Mouse (Mus musculus): ENCODE measurements around the gene Svs5. TPM values are rescaled to one million over a fixed set of nuclear protein-coding genes. Genes with fewer than 3 reads are reported as not detected.
"Not testable (repeated sequence)": the region's sequence is repeated elsewhere in the genome, so short reads cannot be mapped to it uniquely, and the experiment has no call there.

The Svs5 gene
- not detected in 2 replicates for total RNA-seq (2015; ENCODE audit: low replicate concordance)
- total RNA-seq (2017; ENCODE audit: low replicate concordance): not detected in 2 replicates

- ATAC-seq (replicated peaks; ENCODE audit: low FRiP score, poor library complexity, severe bottlenecking): not testable (repeated sequence)
Observed at GRCm38 (mm10) chr2:164332440-164332839, at the start of gene Svs5. Svs5 (plus strand) TSS chr2:164332740.

DNA sequence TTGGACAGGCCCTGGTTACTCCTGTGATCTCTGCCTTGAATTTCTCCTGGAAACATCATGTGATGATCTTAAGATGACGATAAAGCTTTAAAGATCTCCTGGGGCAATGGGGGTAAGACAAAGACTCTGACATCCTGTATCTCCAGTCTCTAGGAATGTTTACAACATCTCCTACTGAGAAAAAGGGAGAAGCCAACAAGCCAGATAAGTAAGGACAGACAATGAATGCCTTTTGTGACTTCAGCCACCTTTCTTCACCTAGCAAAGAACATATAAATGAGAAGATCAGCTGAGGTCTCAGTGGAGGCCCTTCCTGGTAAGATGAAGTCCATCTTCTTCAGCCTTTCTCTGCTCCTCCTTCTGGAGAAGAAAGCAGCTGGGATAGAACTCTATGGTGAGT lies 43.6 kb upstream of the Svs5 start, which contains the start of gene Svs3a:
TSS of gene Svs3a (plus strand) at position 301 of the 400 bp plus-strand sequence.
- ATAC-seq (replicated peaks; ENCODE audit: low FRiP score, poor library complexity, severe bottlenecking): not testable (repeated sequence)

DNA sequence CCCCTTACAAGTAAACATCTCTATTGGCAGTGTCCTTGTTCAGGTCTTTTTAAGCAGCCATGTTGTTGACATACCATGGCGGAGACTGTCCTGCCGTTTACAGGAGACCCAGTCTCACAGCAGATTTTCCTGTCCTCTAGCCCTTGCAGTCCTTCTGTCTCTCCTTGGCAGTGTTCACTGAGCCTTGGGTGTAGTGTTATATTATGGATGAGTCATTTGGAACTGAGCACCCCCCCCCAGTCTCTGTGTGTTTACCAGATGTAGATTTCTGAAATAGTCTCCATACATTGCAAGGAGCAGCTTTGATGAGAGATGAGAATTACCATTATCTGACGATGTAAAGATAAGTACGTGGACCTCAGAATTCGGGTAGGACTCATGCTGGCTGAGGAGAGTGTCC lies 19.9 kb upstream of the Svs5 start:
- ATAC-seq (replicated peaks; ENCODE audit: low FRiP score, poor library complexity, severe bottlenecking): no peak

DNA sequence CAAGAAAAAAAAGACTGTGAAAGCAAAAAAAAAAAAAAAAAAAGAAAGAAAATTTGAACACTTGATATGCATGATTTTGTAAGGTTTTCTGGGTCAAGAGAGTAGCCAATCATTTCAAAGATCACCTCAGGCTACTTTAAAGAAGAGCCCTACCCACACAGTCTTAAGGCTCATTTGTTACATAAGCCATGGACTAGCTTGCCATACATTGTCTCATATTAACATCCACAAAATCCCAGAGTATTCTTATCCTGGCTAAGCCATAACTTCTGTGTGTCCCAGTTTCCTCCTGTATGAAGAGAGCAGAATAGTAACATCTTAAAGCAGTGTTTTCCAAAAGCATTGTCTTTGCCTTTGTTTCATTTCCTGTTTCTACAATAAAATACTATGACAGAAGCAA lies 17.1 kb upstream of the Svs5 start:
- not testable (repeated sequence) for ATAC-seq (replicated peaks; ENCODE audit: low FRiP score, poor library complexity, severe bottlenecking)

GRCm38 (mm10) chr2:164316451-164316850 lies 16.1 kb upstream of the Svs5 start, which contains the start of gene Svs6:
Svs6 (plus strand) TSS chr2:164316751.
- not testable (repeated sequence) for ATAC-seq (replicated peaks; ENCODE audit: low FRiP score, poor library complexity, severe bottlenecking)

- ATAC-seq (replicated peaks; ENCODE audit: low FRiP score, poor library complexity, severe bottlenecking): no peak
Observed at GRCm38 (mm10) chr2:164320983-164321382, 11.6 kb upstream of the Svs5 start.

DNA sequence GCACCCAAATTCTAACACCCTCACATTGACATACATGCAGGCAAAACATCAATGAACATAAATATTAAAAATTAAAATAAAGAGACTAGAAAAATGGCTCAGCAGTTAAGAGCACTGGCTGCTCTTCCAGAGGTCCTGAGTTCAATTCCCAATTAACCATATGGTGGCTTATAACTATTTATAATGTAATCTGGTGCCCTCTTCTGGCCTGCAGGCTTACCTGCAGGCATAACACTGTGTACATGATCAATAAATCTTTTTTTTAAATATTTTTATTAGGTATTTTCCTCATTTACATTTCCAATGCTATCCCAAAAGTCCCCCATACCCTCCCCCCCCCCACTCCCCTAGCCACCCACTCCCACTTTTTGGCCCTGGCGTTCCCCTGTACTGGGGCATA lies 11.2 kb downstream of the Svs5 start:
- not testable (repeated sequence) for ATAC-seq (replicated peaks; ENCODE audit: low FRiP score, poor library complexity, severe bottlenecking)

DNA sequence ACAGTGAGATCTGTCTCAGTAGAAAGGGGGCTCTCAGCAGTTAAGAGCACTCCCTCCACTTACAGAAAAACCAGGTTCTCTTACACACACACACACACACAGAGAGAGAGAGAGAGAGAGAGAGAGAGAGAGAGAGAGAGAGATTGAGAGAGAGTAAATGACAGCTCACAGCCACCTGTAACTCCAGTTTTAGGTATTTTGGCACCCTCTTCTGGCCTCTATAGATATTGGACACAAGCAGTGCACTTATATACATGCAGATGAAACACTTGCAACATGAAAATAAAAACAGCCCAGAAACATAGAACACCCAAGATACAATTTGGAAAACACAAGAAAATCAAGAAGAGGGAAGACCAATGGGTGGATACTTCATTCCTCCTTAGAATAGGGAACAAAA lies 15.2 kb downstream of the Svs5 start:
- not testable (repeated sequence) for ATAC-seq (replicated peaks; ENCODE audit: low FRiP score, poor library complexity, severe bottlenecking)

GRCm38 (mm10) chr2:164348980-164349379 lies 16.4 kb downstream of the Svs5 start:
- ATAC-seq (replicated peaks; ENCODE audit: low FRiP score, poor library complexity, severe bottlenecking): no peak

- ATAC-seq (replicated peaks; ENCODE audit: low FRiP score, poor library complexity, severe bottlenecking): no peak
Observed at GRCm38 (mm10) chr2:164352697-164353096, 20.2 kb downstream of the Svs5 start.

GRCm38 (mm10) chr2:164353356-164353755 lies 20.8 kb downstream of the Svs5 start:
- ATAC-seq (replicated peaks; ENCODE audit: low FRiP score, poor library complexity, severe bottlenecking): no peak

GRCm38 (mm10) chr2:164356177-164356967 lies 23.8 kb downstream of the Svs5 start:
- no peak for ATAC-seq (replicated peaks; ENCODE audit: low FRiP score, poor library complexity, severe bottlenecking)

GRCm38 (mm10) chr2:164358373-164358772 lies 25.8 kb downstream of the Svs5 start:
- ATAC-seq (replicated peaks; ENCODE audit: low FRiP score, poor library complexity, severe bottlenecking): no peak

DNA sequence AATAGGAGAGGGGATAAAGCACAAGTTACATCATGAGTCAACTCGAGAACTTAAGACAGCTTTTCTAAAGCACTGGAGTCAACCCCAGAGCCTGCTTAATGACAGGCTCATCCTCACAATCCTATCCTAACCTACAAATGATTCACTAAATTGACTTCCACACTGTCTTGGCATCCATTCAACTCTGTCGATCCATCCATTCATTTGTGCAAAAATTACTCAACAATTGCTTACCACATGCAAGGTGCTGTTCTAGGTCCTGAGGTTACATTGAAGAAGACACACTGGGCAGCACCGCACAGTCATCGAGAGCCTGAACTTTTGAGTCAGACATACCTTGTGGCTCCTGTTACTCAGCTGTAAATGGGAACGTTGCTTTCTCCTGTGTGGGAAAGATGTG lies 26.5 kb downstream of the Svs5 start:
- ATAC-seq (replicated peaks; ENCODE audit: low FRiP score, poor library complexity, severe bottlenecking): no peak

DNA sequence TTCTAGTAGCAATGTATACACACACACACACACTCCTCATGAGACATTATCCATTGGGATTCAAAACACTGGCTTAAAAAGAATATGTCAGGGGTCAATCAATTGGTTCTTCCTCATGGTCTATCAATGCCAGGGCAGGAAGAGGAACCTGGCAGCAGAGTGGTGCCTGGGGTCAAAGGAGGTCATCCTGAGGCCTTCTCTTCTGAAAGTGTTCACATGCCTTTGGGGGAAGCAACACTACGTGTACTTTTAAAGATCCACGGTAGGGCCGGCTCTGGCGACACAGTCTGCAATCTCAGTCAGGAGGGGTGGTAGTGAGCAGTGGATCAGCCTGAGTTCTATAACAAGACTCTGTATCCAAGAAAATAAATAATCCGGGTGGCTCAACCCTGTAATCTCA lies 27.1 kb downstream of the Svs5 start:
- no peak for ATAC-seq (replicated peaks; ENCODE audit: low FRiP score, poor library complexity, severe bottlenecking)

- ATAC-seq (replicated peaks; ENCODE audit: low FRiP score, poor library complexity, severe bottlenecking): no peak
Observed at GRCm38 (mm10) chr2:164360974-164361657, 28.6 kb downstream of the Svs5 start.

- no peak for ATAC-seq (replicated peaks; ENCODE audit: low FRiP score, poor library complexity, severe bottlenecking)
Observed at GRCm38 (mm10) chr2:164366947-164367346, 34.4 kb downstream of the Svs5 start.

DNA sequence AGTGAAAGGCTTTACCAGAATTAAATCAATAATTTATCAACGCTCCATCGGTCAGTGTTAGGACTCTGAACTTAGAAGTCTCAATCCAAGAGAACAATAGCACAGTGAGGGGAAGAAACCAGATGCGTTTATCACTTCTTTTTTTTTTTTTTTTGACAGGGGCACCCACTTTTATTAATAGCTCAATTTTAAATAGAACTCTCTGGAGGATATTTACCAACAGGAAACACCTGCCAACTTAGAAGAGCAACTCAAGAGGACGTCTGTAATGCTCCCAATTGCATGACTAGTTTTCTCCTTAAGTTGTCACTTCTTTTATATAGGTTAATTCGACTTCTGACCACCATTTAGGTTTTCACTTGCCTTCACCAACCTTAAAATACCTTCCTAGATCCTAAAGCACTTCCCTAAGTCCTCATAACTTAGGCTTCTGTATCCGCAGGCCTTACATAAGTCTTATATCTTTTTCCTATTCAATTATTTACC lies 36.1 kb downstream of the Svs5 start:
- ATAC-seq (replicated peaks; ENCODE audit: low FRiP score, poor library complexity, severe bottlenecking): no peak

GRCm38 (mm10) chr2:164371371-164371770 lies 38.8 kb downstream of the Svs5 start:
- ATAC-seq (replicated peaks; ENCODE audit: low FRiP score, poor library complexity, severe bottlenecking): no peak

GRCm38 (mm10) chr2:164372408-164373053 lies 40.0 kb downstream of the Svs5 start:
- ATAC-seq (replicated peaks; ENCODE audit: low FRiP score, poor library complexity, severe bottlenecking): no peak
